9 mouse cellular contexts compared by ENCODE assay signal in the genomic region with DNA sequence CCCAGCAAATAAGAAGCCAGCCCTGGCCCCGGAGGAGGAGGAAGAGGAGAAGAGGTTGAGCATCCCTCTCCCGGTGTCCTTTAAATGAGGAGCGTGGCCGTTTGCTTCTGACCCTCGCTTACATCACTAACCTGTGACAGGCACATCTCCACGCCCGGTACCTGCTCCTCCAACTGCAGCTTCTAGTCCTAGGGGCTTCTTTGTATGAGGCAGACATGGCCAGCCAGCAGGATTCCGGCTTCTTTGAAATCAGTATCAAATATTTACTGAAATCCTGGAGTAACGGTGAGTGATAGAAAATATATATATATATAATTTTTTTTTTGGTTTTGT.
DNase-seq lines count a peak whose midpoint lies in the region; ATAC-seq and TF ChIP-seq lines count a peak whose summit lies in the region.
"Had no signal": no experiment of that assay in that cellular context is flagged by ENCODE, and none has a peak within 500 bp of the region (broad histone marks: within the 10 kb centered on the region; RNA-seq: fewer than 3 reads in every experiment).

No protein-coding gene starts in this region.

- no peak for DNase-seq in kidney, postnatal 36 days
- DNase-seq in midbrain, postnatal 0 days (ENCODE audit: low spot score): no peak
- DNase-seq in left cerebral cortex, postnatal 10 days (ENCODE audit: extremely low spot score in 1 of 2, low spot score in 2 of 2): no peak
- no peak for DNase-seq in adrenal gland, adult 8-10 months
- no peak for DNase-seq in urinary bladder, postnatal 14 days (ENCODE audit: low spot score)

- H3K27ac ChIP-seq in kidney, embryonic 14.5 days (ENCODE audit: low read depth, low read length): no peak overlapping the region
- peak overlapping the region; percentile 72 for H3K27ac ChIP-seq in embryonic facial prominence, embryonic 15.5 days (replicated peaks)
- peak overlapping the region; percentile 68 for H3K27ac ChIP-seq in intestine, embryonic 15.5 days
- peak overlapping the region; percentile 96 for H3K27ac ChIP-seq in midbrain, postnatal 0 days (ENCODE audit: low read depth, low read length)

- peak overlapping the region; percentile 59 for H3K9ac ChIP-seq in kidney, embryonic 14.5 days (ENCODE audit: low read depth, low read length)
- H3K9ac ChIP-seq in embryonic facial prominence, embryonic 15.5 days: peak overlapping the region; percentile 33
- peak overlapping the region; percentile 62 for H3K9ac ChIP-seq in intestine, embryonic 15.5 days
- H3K9ac ChIP-seq in midbrain, postnatal 0 days (replicated peaks; ENCODE audit: low read length, poor library complexity, severe bottlenecking): peak overlapping the region; percentile 92

- intact Hi-C loops in left cerebral cortex, postnatal 10 days (cut with DNase I): loop anchor here (5.0 kb wide), 1 partner anchor 87 kb away; no protein-coding TSS in a partner anchor

- H3K36me3 ChIP-seq in kidney, embryonic 14.5 days (ENCODE audit: control insufficient read depth, insufficient read depth, low read length): no peaks in the 10 kb centered on the region
- no peaks in the 10 kb centered on the region for H3K36me3 ChIP-seq in embryonic facial prominence, embryonic 15.5 days
- no peaks in the 10 kb centered on the region for H3K36me3 ChIP-seq in intestine, embryonic 15.5 days
- H3K36me3 ChIP-seq in midbrain, postnatal 0 days (ENCODE audit: insufficient read depth, low read length): no peaks in the 10 kb centered on the region
- H3K36me3 ChIP-seq: G1E had no signal

- no peaks in the 10 kb centered on the region; the same call in none of the 2 replicates for H3K4me1 ChIP-seq in kidney, embryonic 14.5 days (ENCODE audit: control insufficient read depth, insufficient read depth, low read length)
- peaks cover 23% of the 10 kb centered on the region for H3K4me1 ChIP-seq in embryonic facial prominence, embryonic 15.5 days
- peaks cover 28% of the 10 kb centered on the region for H3K4me1 ChIP-seq in intestine, embryonic 15.5 days (replicated peaks)
- H3K4me1 ChIP-seq in midbrain, postnatal 0 days (ENCODE audit: insufficient read depth, low read length): peaks cover 17% of the 10 kb centered on the region

- TF ChIP-seq CTCF in midbrain, postnatal 0 days (IDR thresholded peaks at IDR 0.05): no peak

- H3K27me3 ChIP-seq in kidney, embryonic 14.5 days (ENCODE audit: control insufficient read depth, insufficient read depth, low read length): no peaks in the 10 kb centered on the region
- no peaks in the 10 kb centered on the region for H3K27me3 ChIP-seq in embryonic facial prominence, embryonic 15.5 days
- H3K27me3 ChIP-seq in intestine, embryonic 15.5 days (replicated peaks): no peaks in the 10 kb centered on the region
- H3K27me3 ChIP-seq in midbrain, postnatal 0 days (ENCODE audit: insufficient read depth, low read length): no peaks in the 10 kb centered on the region

- WGBS in kidney, embryonic 14.5 days: 36% methylated on average over 9 of the region's 9 CpGs
- 27% methylated on average over 9 of the region's 9 CpGs for WGBS in embryonic facial prominence, embryonic 15.5 days
- WGBS in intestine, embryonic 15.5 days: 35% methylated on average over 9 of the region's 9 CpGs
- 14% methylated on average over 9 of the region's 9 CpGs for WGBS in midbrain, postnatal 0 days

- H3K4me2 ChIP-seq in kidney, embryonic 14.5 days (replicated peaks; ENCODE audit: low read depth, low read length): peak overlapping the region; percentile 86
- peak overlapping the region; percentile 92 for H3K4me2 ChIP-seq in embryonic facial prominence, embryonic 15.5 days (replicated peaks)
- H3K4me2 ChIP-seq in intestine, embryonic 15.5 days (replicated peaks): peak overlapping the region; percentile 88
- H3K4me2 ChIP-seq in midbrain, postnatal 0 days (ENCODE audit: low read depth, low read length, poor library complexity, severe bottlenecking): peak overlapping the region; percentile 70

- ATAC-seq in kidney, embryonic 14.5 days (ENCODE audit: low FRiP score, low TSS enrichment): no peak
- no peak for ATAC-seq in embryonic facial prominence, embryonic 15.5 days (ENCODE audit: insufficient number of reproducible peaks, low FRiP score, low TSS enrichment, low read depth)
- ATAC-seq in intestine, embryonic 15.5 days: no peak; the same call in 1 of the 2 replicates
- peak; percentile 68; the same call in 1 of the 2 replicates for ATAC-seq in midbrain, postnatal 0 days (ENCODE audit: low FRiP score)

- H3K9me3 ChIP-seq in kidney, embryonic 14.5 days (ENCODE audit: control insufficient read depth, low read length): no peaks in the 10 kb centered on the region
- no peaks in the 10 kb centered on the region for H3K9me3 ChIP-seq in embryonic facial prominence, embryonic 15.5 days (replicated peaks)
- H3K9me3 ChIP-seq in intestine, embryonic 15.5 days: no peaks in the 10 kb centered on the region
- H3K9me3 ChIP-seq in midbrain, postnatal 0 days (ENCODE audit: low read length): no peaks in the 10 kb centered on the region

- peak overlapping the region; percentile 46 for H3K4me3 ChIP-seq in kidney, embryonic 14.5 days (ENCODE audit: low read length)
- H3K4me3 ChIP-seq in embryonic facial prominence, embryonic 15.5 days (replicated peaks): peak overlapping the region; percentile 49
- peak overlapping the region; percentile 44 for H3K4me3 ChIP-seq in intestine, embryonic 15.5 days (replicated peaks)
- peak overlapping the region; percentile 60 for H3K4me3 ChIP-seq in midbrain, postnatal 0 days (ENCODE audit: low read depth, low read length)

Comparison
In these comparisons a context has a peak if more than half of its experiments do, and no peak if none do; other contexts are left out.
1. H3K9ac ChIP-seq: peak in every context shown above with its lines; median percentile 92 in midbrain, postnatal 0 days; 62 in intestine, embryonic 15.5 days; 59 in kidney, embryonic 14.5 days; 33 in embryonic facial prominence, embryonic 15.5 days.